Mouse (Mus musculus): ENCODE measurements around the gene Dstyk. TPM values are rescaled to one million over a fixed set of nuclear protein-coding genes. Genes with fewer than 3 reads are reported as not detected.

Dstyk gene
- polyA plus RNA-seq, 1 experiment from 2014 or later: 12.4 TPM

- no peak overlapping the region for H3K4me3 ChIP-seq
- 0 out of 2 replicates have a peak, but pooled peaks cover 4% of the 10 kb centered on the region for H3K36me3 ChIP-seq (replicated peaks)
- H3K27me3 ChIP-seq (replicated peaks): no peaks in the 10 kb centered on the region
- no peak overlapping the region for H3K9ac ChIP-seq
- peaks cover 12% of the 10 kb centered on the region for H3K4me1 ChIP-seq
- H3K27ac ChIP-seq: no peak overlapping the region
- ATAC-seq (replicated peaks): no peak
- H3K4me2 ChIP-seq: no peak overlapping the region
- no peaks in the 10 kb centered on the region for H3K9me3 ChIP-seq
These were observed 8.2 kb downstream of the Dstyk start for GRCm38 (mm10) chr1:132425600-132425999.

GRCm38 (mm10) chr1:132430818-132431217 is 13.5 kb downstream of the Dstyk start:
- no peaks in the 10 kb centered on the region for H3K27me3 ChIP-seq (replicated peaks)
- H3K4me3 ChIP-seq: no peak overlapping the region
- 27% methylated on average over 3 of the region's 3 CpGs for WGBS
- H3K36me3 ChIP-seq (replicated peaks): no peaks in the 10 kb centered on the region
- no peak overlapping the region for H3K4me2 ChIP-seq
- peak overlapping the region; percentile 32 for H3K27ac ChIP-seq
- H3K4me1 ChIP-seq: peaks cover 25% of the 10 kb centered on the region
- no peaks in the 10 kb centered on the region for H3K9me3 ChIP-seq
- H3K9ac ChIP-seq: no peak overlapping the region
- peak; percentile 67; the same call in 1 of the 2 replicates for ATAC-seq (replicated peaks)

- Histone ChIP-seq H3K9me3 (no peaks in the 10 kb centered on the region), H3K36me3 (replicated peaks) (no peaks in the 10 kb centered on the region), H3K4me1 (peaks cover 25% of the 10 kb centered on the region), H3K27ac (no peak overlapping the region), H3K4me2 (no peak overlapping the region), H3K4me3 (no peak overlapping the region), H3K27me3 (replicated peaks) (no peaks in the 10 kb centered on the region), H3K9ac (no peak overlapping the region)
- WGBS: 76% methylated on average over 9 of the region's 9 CpGs
- no peak; the same call in 1 of the 2 replicates for ATAC-seq (replicated peaks)
These were observed 14.4 kb downstream of the Dstyk start for GRCm38 (mm10) chr1:132431716-132432115.

GRCm38 (mm10) chr1:132433349-132433748 is 16.0 kb downstream of the Dstyk start:
- Histone ChIP-seq H3K27me3 (replicated peaks) (no peaks in the 10 kb centered on the region), H3K4me2 (no peak overlapping the region), H3K4me3 (no peak overlapping the region), H3K27ac (no peak overlapping the region), H3K36me3 (replicated peaks) (no peaks in the 10 kb centered on the region), H3K4me1 (peaks cover 25% of the 10 kb centered on the region), H3K9me3 (no peaks in the 10 kb centered on the region), H3K9ac (no peak overlapping the region)
- no peak for ATAC-seq (replicated peaks)
- 52% methylated on average over 5 of the region's 5 CpGs for WGBS

- no peaks in the 10 kb centered on the region for H3K9me3 ChIP-seq
- no peak overlapping the region for H3K4me3 ChIP-seq
- no peaks in the 10 kb centered on the region for H3K27me3 ChIP-seq (replicated peaks)
- no peak overlapping the region for H3K27ac ChIP-seq
- H3K36me3 ChIP-seq (replicated peaks): no peaks in the 10 kb centered on the region
- H3K4me2 ChIP-seq: no peak overlapping the region
- H3K4me1 ChIP-seq: peaks cover 25% of the 10 kb centered on the region
- H3K9ac ChIP-seq: no peak overlapping the region
- ATAC-seq (replicated peaks): no peak
- WGBS: 91% methylated on average over 12 of the region's 12 CpGs
These were observed 16.7 kb downstream of the Dstyk start for GRCm38 (mm10) chr1:132434032-132434431.

GRCm38 (mm10) chr1:132436320-132436958 is 19.1 kb downstream of the Dstyk start:
- H3K9me3 ChIP-seq: no peaks in the 10 kb centered on the region
- peaks cover 10% of the 10 kb centered on the region for H3K36me3 ChIP-seq (replicated peaks)
- H3K27ac ChIP-seq: no peak overlapping the region
- H3K9ac ChIP-seq: no peak overlapping the region
- no peak overlapping the region for H3K4me2 ChIP-seq
- ATAC-seq (replicated peaks): no peak
- no peaks in the 10 kb centered on the region for H3K27me3 ChIP-seq (replicated peaks)
- H3K4me3 ChIP-seq: no peak overlapping the region
- H3K4me1 ChIP-seq: peaks cover 9% of the 10 kb centered on the region
- WGBS: 72% methylated on average over 4 of the region's 4 CpGs

GRCm38 (mm10) chr1:132436960-132437359 is 19.6 kb downstream of the Dstyk start:
- Histone ChIP-seq H3K36me3 (replicated peaks) (peaks cover 10% of the 10 kb centered on the region), H3K27ac (no peak overlapping the region), H3K9ac (no peak overlapping the region), H3K4me3 (no peak overlapping the region), H3K27me3 (replicated peaks) (no peaks in the 10 kb centered on the region), H3K9me3 (no peaks in the 10 kb centered on the region), H3K4me2 (no peak overlapping the region), H3K4me1 (peaks cover 4% of the 10 kb centered on the region; the same call in 1 of the 2 replicates)
- 76% methylated on average over 1 of the region's 1 CpGs for WGBS
- no peak for ATAC-seq (replicated peaks)

GRCm38 (mm10) chr1:132437389-132437788 is 20.0 kb downstream of the Dstyk start:
- Histone ChIP-seq H3K9me3 (no peaks in the 10 kb centered on the region), H3K4me1 (peaks cover 4% of the 10 kb centered on the region; the same call in 1 of the 2 replicates), H3K27me3 (replicated peaks) (no peaks in the 10 kb centered on the region), H3K4me3 (no peak overlapping the region), H3K4me2 (no peak overlapping the region), H3K9ac (no peak overlapping the region), H3K36me3 (replicated peaks) (peaks cover 10% of the 10 kb centered on the region), H3K27ac (no peak overlapping the region)
- 83% methylated on average over 5 of the region's 5 CpGs for WGBS
- no peak for ATAC-seq (replicated peaks)

GRCm38 (mm10) chr1:132440896-132441435 is 23.6 kb downstream of the Dstyk start:
- no peak overlapping the region for H3K27ac ChIP-seq
- no peak for ATAC-seq (replicated peaks)
- H3K36me3 ChIP-seq (replicated peaks): peaks cover 10% of the 10 kb centered on the region
- no peaks in the 10 kb centered on the region for H3K27me3 ChIP-seq (replicated peaks)
- H3K4me1 ChIP-seq: no peaks in the 10 kb centered on the region
- WGBS: 75% methylated on average over 1 of the region's 1 CpGs
- no peak overlapping the region for H3K4me2 ChIP-seq
- H3K9ac ChIP-seq: no peak overlapping the region
- no peak overlapping the region for H3K4me3 ChIP-seq
- no peaks in the 10 kb centered on the region for H3K9me3 ChIP-seq

GRCm38 (mm10) chr1:132449742-132450141 is 32.4 kb downstream of the Dstyk start:
- no peaks in the 10 kb centered on the region for H3K9me3 ChIP-seq
- 88% methylated on average over 7 of the region's 7 CpGs for WGBS
- no peaks in the 10 kb centered on the region for H3K27me3 ChIP-seq (replicated peaks)
- no peaks in the 10 kb centered on the region for H3K4me1 ChIP-seq
- H3K4me3 ChIP-seq: no peak overlapping the region
- no peak overlapping the region for H3K27ac ChIP-seq
- no peak overlapping the region for H3K4me2 ChIP-seq
- H3K36me3 ChIP-seq (replicated peaks): 0 out of 2 replicates have a peak, but pooled peaks cover 7% of the 10 kb centered on the region
- H3K9ac ChIP-seq: no peak overlapping the region
- ATAC-seq (replicated peaks): no peak

- Histone ChIP-seq H3K4me1 (no peaks in the 10 kb centered on the region), H3K9ac (no peak overlapping the region), H3K36me3 (replicated peaks) (peaks cover 17% of the 10 kb centered on the region; the same call in 1 of the 2 replicates), H3K4me3 (no peak overlapping the region), H3K9me3 (no peaks in the 10 kb centered on the region), H3K4me2 (no peak overlapping the region), H3K27me3 (replicated peaks) (no peaks in the 10 kb centered on the region), H3K27ac (no peak overlapping the region)
- 89% methylated on average over 5 of the region's 5 CpGs for WGBS
- ATAC-seq (replicated peaks): no peak
These were observed 47.3 kb downstream of the Dstyk start for GRCm38 (mm10) chr1:132464651-132465050.

GRCm38 (mm10) chr1:132468926-132469325 is 51.6 kb downstream of the Dstyk start:
- H3K4me1 ChIP-seq: no peaks in the 10 kb centered on the region
- no peak overlapping the region for H3K4me3 ChIP-seq
- ATAC-seq (replicated peaks): no peak
- no peak overlapping the region for H3K4me2 ChIP-seq
- 0 out of 2 replicates have a peak, but pooled peaks cover 2% of the 10 kb centered on the region for H3K36me3 ChIP-seq (replicated peaks)
- H3K27me3 ChIP-seq (replicated peaks): no peaks in the 10 kb centered on the region
- H3K9me3 ChIP-seq: no peaks in the 10 kb centered on the region
- no peak overlapping the region for H3K9ac ChIP-seq
- H3K27ac ChIP-seq: no peak overlapping the region

- Histone ChIP-seq H3K4me2 (no peak overlapping the region), H3K9me3 (no peaks in the 10 kb centered on the region), H3K4me1 (no peaks in the 10 kb centered on the region), H3K36me3 (replicated peaks) (0 out of 2 replicates have a peak, but pooled peaks cover 2% of the 10 kb centered on the region), H3K27ac (no peak overlapping the region), H3K4me3 (no peak overlapping the region), H3K27me3 (replicated peaks) (no peaks in the 10 kb centered on the region), H3K9ac (no peak overlapping the region)
- WGBS: 93% methylated on average over 7 of the region's 7 CpGs
- ATAC-seq (replicated peaks): no peak
These were observed 52.2 kb downstream of the Dstyk start for GRCm38 (mm10) chr1:132469519-132469918.

Data from midbrain, embryonic 15.5 days (tissue).